Mouse (Mus musculus) neutrophil, adult 5-6 weeks (primary cell): ENCODE data around the gene Ugt1a10. TPM values are rescaled to one million over a fixed set of nuclear protein-coding genes. Genes with fewer than 3 reads are reported as not detected.
A peak's percentile ranks its signal among the peaks of the same experiment; 100 is the strongest.
"Not testable (repeated sequence)": the region's sequence is repeated elsewhere in the genome, so short reads cannot be mapped to it uniquely, and the experiment has no call there.

Source experiments
- ATAC-seq: fragments of 151-379, 151-347 bp; 2 replicates; pipeline ENCODE4 v1.8.0; 2017; ENCODE audit warnings: mild to moderate bottlenecking, moderate TSS enrichment; ENCODE audit not compliant: insufficient number of reproducible peaks, poor library complexity, low FRiP score, severe bottlenecking; ENCODE audit errors: extremely low read depth
- total RNA-seq: library from RNA; stranded (forward); fragments of 200-1000 nt; gene quantifications from 2 replicates; pipeline ENCODE4 v1.2.3, GENCODE M21; 2017

The Ugt1a10 gene
- total RNA-seq, 1 experiment from 2014 or later, result not detected

DNA sequence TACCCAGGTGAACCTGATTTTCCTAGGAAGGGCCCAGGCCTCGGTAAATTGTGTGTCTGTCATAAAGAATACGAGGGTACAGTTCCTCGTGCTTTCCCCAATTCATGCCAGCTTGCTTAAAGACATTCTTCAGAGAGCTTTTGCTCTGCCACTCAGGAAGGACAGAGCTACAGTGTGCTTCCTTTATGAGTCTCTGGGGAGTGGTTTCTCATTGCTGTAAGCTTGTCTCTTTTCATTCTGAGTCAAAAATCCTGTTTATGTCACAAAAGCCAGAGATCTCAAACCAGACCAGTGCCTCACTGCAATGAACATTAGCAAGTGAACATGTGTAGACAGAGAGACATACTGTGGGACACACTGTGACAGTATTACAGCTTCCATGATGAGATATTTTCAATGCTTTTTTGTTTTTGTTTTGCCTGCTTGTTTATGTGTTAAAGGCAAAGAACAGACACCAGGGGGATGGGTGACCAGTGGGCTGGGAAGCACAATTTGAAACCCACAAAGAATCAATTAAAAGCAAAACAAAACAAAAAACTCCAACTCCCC lies 78.8 kb downstream of the Ugt1a10 start:
- no peak for ATAC-seq

DNA sequence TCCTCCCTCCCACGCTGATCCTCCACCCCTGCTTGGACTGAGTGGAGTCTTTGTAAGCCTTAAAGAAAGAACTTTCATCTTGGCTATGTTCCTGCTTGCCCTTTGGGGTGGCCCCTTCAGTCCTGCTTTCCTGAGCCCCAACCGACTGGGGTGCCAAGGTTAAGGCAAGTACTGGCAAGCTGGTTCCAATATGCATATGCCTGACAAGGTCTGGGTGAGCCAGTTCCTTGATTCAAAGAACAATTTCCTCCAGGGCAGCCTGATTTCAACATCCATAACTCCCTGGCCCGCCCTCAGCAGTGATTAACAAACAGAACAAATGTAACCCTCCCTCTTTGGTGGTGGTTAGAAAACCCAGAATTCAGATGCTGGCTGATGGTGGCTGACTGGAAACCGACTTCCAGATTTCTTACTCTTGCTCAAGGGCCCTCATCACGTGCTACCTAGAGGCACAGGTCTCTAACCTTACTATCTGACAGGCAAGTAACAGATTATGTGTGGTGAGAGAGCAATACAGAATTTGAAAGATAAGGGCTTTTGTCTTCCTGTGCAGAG lies 79.3 kb downstream of the Ugt1a10 start, which contains the start of gene Ugt1a6a:
Gene Ugt1a6a, plus strand, starts transcription at position 353 of the 555 bp plus-strand sequence.
- peak; percentile 80 for ATAC-seq

DNA sequence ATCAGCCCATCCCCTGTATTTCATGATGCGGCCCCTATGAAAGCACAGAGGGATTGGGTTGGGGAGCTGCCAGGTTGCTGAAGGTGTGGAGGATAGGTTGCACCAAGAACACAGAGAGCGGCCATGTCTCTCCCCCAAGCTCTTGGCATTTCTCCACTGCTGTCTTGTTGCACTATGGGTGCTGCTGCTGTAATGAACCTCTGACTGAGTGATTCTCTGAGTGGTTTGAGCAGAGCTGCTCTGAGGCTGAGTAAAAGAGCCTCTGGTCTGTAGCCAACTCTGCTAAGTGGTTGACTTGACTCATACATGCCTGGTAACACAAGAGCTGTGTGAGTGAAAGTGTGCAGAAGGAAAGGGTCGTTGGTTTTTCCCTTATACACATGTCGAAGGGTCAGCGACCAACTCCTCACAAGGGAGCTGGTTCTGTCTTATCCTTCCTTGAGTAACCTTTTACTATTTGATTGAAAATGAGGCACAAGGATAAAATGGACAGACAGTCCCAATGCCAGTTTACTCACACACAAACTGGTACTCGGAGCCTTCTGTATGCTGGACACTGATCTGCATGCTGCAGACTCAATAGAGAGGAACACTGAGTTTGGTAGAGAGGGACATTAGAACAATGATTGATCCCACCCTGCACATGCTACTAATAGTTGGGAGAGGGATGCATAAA lies 80.2 kb downstream of the Ugt1a10 start:
- not testable (repeated sequence) for ATAC-seq

DNA sequence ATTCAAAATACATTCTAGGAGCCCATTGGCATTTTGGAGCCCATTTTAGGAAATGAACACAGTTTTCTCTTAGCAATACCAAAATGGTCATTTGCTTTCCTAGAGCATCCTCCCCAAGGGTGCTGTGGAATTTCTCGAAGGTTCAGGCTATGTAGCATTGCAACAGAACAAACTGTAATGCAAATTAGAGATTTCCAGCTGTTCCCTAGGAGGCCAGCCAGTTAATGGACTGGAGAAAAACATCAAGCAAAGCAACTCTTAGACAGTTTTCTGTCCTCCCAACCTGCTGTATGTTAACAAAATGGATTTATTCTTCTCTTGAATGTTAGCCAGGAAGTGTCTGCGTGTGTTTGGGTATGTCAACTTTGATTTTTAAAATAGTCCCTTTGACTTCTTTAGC lies 81.5 kb downstream of the Ugt1a10 start:
- ATAC-seq, result no peak

DNA sequence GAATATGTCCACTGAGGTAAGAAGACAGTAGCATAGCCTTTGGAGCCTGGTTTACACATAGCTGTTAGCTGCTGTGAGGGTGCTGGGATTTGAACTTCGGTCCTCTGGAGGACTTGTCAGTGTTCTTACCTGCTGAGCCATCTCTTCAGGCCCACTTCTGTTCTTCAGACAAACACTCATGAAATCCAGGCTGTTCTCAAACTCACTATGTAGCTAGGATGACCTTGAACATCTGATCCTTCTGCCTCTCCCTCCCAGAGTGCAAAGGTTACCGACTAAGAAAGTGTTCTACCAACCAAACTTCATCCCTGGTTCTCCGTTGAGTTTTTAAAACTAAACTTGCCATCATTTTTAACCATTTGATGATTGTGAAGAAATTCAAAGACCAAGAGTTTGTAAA lies 82.1 kb downstream of the Ugt1a10 start:
- no peak for ATAC-seq

DNA sequence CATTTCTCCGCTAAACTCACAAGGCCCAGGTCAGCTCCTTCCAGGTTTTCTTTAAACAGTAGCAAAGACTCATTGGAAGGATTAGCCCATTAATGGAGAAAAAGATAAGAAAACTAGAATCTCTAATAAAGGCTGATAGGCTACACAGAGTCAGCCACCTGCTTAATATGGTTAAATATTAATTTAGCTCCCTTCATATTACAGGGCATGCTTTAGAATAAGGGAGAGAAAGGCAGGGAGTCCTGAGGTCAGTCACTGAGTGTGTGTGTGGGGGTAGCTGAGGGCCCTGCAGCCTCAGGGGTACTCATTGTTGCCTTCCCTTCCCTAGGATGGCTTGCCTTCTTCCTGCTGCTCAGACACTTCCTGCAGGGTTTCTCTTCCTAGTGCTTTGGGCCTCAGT lies 83.0 kb downstream of the Ugt1a10 start:
- no peak for ATAC-seq

DNA sequence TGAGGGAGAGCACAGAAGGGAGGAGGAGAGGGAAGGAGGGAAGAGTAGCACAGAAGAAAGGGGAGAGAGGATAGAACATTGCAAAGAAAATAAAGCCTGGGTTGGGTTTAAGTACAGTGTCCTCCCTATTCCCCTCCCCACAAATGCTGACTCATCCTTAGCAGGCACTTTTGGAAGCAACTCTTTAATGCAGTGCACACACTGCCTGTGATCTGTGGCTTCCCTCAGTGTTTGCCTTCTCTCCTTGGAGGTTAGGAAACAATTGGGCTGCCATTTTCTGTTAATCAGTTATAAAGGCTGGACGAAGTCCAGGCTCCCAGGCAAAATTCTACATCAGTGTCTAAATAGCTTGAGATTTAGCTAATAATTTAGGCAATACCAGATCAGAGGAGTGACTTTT lies 85.3 kb downstream of the Ugt1a10 start:
- ATAC-seq, result not testable (repeated sequence)

DNA sequence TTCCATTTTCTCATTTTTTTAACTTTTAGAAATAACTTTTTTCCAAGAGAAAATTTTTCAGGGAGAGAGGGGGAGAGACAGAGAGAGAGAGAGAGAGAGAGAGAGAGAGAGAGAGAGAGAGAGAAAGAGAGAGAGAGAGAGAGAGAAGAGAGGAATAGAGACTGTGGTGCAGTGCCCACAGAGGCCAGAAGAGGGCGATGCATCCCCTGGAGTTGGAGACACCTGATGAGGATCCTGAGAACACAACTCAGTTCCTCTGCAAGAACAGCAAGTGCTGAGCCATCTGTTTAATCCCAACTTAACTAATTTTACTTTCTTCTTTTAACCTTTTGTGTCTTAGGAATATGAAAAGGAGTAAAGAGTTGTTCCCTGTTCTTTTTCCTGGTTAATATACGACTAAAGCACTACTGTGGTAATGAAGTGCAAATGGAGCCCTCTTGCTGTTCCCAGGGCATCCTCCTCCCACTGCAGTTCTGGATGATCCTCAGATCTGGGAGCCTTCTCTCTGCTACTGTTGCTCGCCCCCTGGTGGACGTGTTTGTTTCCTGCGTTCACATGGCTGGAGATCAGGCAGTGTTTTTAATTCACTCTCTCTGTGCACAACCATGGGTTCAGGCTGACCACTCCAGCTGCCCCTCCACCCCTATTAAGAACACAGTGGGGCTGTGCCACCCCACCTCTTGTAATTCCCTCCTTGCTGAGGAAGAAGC lies 88.9 kb downstream of the Ugt1a10 start:
- ATAC-seq, result peak; percentile 51; the same call in 1 of the 2 replicates

DNA sequence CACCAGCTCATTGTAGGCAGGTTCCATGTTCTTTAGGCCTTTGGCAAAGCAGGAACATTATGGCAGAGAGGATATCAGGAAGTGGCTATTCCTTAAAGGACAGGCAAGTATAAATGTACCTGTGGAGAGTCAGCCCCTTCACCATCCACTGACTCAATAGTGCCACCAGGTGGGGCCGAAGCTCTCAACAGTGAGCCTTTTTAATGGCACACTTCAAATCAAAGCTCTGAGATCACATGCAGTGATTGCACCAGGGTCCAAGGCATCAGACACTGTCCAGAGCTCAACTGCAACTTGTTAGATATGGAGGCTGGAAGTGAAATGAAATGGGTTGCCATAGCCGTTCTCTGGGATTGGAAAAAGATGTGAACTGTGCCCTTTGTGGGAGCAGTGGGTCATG lies 90.1 kb downstream of the Ugt1a10 start:
- not testable (repeated sequence) for ATAC-seq

DNA sequence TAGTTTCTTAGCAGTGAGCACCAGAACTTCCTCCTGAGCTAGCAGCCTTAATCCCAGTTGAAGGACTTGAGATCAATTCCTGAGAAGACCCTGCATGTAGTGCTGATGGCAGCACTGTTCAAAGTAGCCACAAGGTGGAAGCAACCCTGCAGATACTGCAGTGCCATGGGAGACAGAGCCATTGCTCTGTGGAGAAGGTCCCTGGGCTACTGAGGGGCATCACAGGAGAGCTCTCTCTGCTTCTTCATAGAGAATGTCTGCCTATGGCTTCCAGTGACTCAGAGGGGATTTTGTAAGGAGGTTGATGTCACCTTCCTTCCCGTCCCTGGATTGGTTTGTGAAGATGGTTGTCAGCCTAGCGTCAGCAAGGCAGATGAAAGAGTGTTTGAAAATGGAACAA lies 94.9 kb downstream of the Ugt1a10 start:
- peak; percentile 56 for ATAC-seq

DNA sequence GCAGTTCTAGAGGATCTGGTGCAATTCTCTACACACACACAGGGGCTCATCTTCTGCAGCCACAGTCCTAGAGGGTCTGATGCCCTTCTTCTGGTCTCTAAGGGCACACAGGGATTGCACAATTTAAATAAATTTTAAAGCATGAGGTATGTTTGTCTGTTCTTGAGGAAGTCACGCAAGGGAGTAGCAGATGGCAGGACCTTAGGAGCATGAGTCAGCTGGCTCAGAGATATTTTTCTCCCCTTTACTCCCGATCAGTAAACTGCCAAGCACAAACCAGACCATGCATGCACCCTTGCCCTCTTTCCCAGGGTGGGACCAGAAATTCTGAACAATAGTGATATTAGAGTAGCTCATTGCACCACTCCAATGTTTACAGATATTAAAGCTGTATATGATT lies 103.2 kb downstream of the Ugt1a10 start:
- ATAC-seq, result no peak

DNA sequence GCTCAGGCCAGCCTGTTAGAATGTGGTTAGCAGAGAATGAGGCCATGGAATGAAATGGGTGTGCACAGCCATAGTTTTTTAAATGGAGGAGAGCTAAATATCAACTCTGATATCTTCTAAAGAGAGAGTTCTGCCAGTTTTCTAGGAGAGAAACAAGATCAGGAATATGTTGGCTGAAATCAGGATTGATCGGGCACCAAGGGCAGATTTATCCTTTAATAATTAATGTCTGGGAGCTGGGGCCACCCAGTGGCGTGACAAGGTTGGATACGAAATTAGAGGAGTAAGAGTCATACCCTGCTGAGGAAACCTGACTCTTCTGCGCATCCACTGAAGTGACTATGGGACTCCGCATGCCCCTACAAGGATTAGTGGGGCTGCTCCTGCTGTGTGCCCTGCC lies 110.5 kb downstream of the Ugt1a10 start, which contains the start of gene Ugt1a5:
Gene Ugt1a5, plus strand, starts transcription at position 302 of the 400 bp plus-strand sequence.
- no peak for ATAC-seq

DNA sequence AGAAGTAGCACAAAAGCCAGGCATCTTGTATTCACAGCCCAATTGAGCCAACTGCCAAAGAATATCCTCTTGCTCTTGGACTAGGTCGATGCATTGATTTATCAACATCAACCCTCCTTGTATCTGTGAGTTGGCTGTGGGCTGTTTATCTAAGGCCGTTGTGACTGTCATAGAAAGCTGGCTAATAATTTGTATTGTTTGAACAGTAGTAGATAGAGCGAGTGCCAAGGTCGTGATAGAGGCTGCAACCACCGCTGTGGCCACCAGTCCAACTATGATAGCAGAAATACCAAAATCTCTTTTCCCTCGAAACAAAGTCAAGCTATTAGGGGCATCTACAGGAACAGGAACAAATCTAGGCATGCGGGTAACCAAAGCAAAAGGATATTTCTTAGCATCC lies 117.0 kb downstream of the Ugt1a10 start:
- ATAC-seq, result not testable (repeated sequence)

DNA sequence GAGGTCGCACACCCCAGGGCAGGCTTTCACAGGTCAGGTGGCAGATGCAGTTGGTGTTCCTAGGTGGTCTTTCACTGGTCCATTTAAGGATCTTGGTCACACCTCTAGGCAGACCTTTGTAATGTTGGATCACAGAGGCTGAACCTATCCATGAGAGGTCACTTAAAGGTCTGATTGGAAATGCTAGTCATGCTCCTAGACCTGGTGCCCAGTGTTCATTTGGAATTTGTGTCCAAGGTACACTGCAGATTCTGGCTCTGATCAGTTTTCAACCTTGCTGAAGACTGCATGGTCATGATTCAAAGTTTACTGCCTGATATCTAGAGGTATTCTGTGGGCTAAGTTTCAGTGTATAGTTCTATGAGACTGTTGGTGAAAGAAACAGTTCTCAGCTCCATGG lies 124.5 kb downstream of the Ugt1a10 start:
- ATAC-seq, result no peak

DNA sequence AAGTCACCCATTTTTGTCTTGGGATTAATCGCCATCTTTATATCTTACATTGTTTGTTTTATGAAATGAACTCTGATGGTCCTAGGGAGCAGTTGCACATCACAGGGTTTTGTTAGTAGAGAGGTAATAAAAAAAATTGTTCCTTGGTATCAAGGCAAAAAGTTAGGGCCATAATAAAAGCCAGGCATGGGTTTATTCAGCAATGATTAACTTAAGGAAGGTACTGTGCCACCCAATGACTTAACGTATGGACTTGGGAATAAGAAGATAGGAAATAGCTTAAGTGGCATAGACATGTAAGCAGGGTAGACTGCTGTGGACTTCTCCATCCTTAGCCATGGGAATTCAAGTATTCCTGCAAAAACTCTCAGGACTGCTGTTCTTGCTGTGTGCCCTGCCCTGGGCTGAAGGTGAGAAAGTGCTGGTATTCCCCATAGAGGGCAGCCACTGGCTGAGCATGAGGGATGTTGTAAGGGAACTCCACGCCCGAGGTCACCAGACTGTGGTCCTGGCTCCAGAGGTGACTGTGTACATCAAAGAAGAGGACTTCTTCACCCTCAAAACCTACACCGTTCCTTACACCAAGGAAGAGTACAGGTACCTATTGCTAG lies 131.2 kb downstream of the Ugt1a10 start:
- ATAC-seq, result no peak

DNA sequence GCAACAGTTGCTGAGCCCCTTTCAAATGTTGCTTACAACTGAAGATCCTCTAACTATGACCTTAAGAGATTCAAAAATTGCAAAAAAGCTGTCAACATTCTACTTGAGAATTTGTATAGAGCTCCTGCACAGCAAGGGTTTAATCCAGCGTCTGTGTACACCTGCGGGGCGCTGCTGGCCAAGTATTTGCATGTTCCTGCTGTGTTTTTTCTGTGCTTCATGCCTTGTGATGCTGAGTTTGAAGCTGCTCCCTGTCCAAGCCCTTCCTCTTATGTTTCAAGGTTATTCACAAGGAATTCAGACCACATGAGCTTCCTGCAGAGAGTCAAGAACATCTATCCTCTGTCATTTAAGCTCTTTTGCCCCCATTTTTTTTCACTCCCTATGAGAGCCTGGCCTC lies 136.9 kb downstream of the Ugt1a10 start:
- ATAC-seq, result no peak

DNA sequence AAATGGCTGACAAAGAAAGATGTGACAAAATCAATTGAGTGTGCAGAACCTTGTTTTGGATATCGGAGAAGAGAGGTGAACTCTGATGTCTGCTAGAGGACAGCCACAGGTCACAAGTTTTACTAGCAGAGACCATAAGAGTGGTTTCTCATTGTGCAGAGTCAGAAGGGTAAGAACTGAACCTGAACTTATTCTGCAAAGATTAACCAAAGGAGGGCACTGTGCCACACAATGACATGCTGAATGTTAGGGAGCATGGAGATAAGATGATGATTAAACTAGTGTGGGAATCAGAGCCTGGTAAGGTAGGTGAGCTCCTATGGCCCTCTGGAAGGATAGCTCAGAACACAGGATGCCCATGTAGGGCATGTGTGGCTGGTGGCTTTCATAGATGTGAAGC lies 140.5 kb downstream of the Ugt1a10 start:
- ATAC-seq, result no peak

DNA sequence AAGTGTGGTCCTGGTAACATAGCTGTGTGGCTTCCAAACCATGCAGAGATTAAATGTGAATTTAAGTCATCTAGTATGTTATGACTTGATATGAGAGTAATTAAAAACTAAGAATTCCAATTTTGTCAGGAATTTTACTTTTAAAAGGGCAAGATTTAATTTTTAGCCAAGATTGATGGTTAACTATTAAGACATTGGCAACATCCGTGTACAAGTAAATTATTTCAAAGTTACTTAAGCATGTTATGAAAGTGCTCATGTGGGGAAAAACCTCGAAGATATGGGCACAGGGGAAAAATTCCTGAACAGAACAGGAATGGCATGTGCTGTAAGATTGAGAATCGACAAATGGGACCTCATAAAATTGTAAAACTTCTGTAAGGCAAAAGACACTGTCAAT lies 142.3 kb downstream of the Ugt1a10 start:
- ATAC-seq, result no peak

DNA sequence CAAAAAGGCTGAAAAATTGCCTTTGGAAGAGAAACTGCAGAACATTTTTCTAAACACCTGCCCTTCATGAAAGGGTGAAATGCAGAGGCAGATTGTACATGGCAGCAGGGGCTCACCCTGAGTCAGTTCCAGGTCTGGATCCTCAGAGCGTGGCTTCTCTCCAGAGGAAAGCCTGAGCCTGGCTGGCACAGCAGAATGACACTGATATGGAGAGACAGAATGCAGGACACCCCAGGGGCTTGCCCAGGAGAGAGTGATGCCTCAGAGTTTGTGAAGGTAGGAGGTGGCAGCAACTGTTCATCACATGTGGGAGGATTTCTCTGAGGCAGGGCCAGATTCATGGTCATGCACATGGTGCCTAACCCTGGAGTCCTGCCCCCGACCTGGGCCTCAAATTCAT lies 144.8 kb downstream of the Ugt1a10 start:
- no peak for ATAC-seq
